Mouse (Mus musculus): ENCODE measurements around the gene Mroh2a. TPM values are rescaled to one million over a fixed set of nuclear protein-coding genes. Genes with fewer than 3 reads are reported as not detected.
"Not testable (repeated sequence)": the region's sequence is repeated elsewhere in the genome, so short reads cannot be mapped to it uniquely, and the experiment has no call there.

Gene Mroh2a
- polyA plus RNA-seq, 1 experiment: 0.29 TPM

- DNase-seq (ENCODE audit: low spot score): no peak
Observed at GRCm38 (mm10) chr1:88218591-88218990, 8.2 kb upstream of the Mroh2a start.

GRCm38 (mm10) chr1:88219054-88219453 is 7.7 kb upstream of the Mroh2a start:
- no peak for DNase-seq (ENCODE audit: low spot score)

GRCm38 (mm10) chr1:88220336-88220735 is 6.5 kb upstream of the Mroh2a start:
- no peak for DNase-seq (ENCODE audit: low spot score)

GRCm38 (mm10) chr1:88222216-88222615 is 4.6 kb upstream of the Mroh2a start:
- DNase-seq (ENCODE audit: low spot score): no peak

GRCm38 (mm10) chr1:88223011-88223515 is 3.7 kb upstream of the Mroh2a start:
- not testable (repeated sequence) for DNase-seq (ENCODE audit: low spot score)

- DNase-seq (ENCODE audit: low spot score): peak; percentile 31
Observed at GRCm38 (mm10) chr1:88223591-88223990, 3.2 kb upstream of the Mroh2a start.

GRCm38 (mm10) chr1:88224029-88224776 is 2.6 kb upstream of the Mroh2a start:
- peak; percentile 48 for DNase-seq (ENCODE audit: low spot score)

GRCm38 (mm10) chr1:88225301-88225700 is 1.5 kb upstream of the Mroh2a start:
- DNase-seq (ENCODE audit: low spot score): not testable (repeated sequence)

- no peak for DNase-seq (ENCODE audit: low spot score)
Observed at GRCm38 (mm10) chr1:88225741-88226140, 1.0 kb upstream of the Mroh2a start.

GRCm38 (mm10) chr1:88227482-88227881 is 696 bp downstream of the Mroh2a start:
- DNase-seq (ENCODE audit: low spot score): no peak

- peak; percentile 41 for DNase-seq (ENCODE audit: low spot score)
Observed at GRCm38 (mm10) chr1:88228121-88228520, 1.3 kb downstream of the Mroh2a start.

GRCm38 (mm10) chr1:88229566-88229965 is 2.8 kb downstream of the Mroh2a start:
- no peak for DNase-seq (ENCODE audit: low spot score)

- peak; percentile 32 for DNase-seq (ENCODE audit: low spot score)
Observed at GRCm38 (mm10) chr1:88229986-88230385, 3.2 kb downstream of the Mroh2a start.

GRCm38 (mm10) chr1:88230421-88230820 is 3.6 kb downstream of the Mroh2a start:
- peak; percentile 32 for DNase-seq (ENCODE audit: low spot score)

- DNase-seq (ENCODE audit: low spot score): no peak
Observed at GRCm38 (mm10) chr1:88230981-88231802, 4.4 kb downstream of the Mroh2a start.

- DNase-seq (ENCODE audit: low spot score): no peak
Observed at GRCm38 (mm10) chr1:88231803-88232499, 5.2 kb downstream of the Mroh2a start.

GRCm38 (mm10) chr1:88232664-88233380 is 6.0 kb downstream of the Mroh2a start:
- DNase-seq (ENCODE audit: low spot score): peak; percentile 32

GRCm38 (mm10) chr1:88233421-88234247 is 6.8 kb downstream of the Mroh2a start:
- peak; percentile 48 for DNase-seq (ENCODE audit: low spot score)

GRCm38 (mm10) chr1:88234248-88234610 is 7.4 kb downstream of the Mroh2a start:
- DNase-seq (ENCODE audit: low spot score): no peak

- DNase-seq (ENCODE audit: low spot score): no peak
Observed at GRCm38 (mm10) chr1:88234646-88235045, 7.9 kb downstream of the Mroh2a start.

Measured in urinary bladder, adult 2 months (tissue).